Mouse (Mus musculus) layer of hippocampus, adult 9-10 months (tissue): Measurements from ENCODE around the gene Krtap10-4.
"Not testable (repeated sequence)": the region's sequence is repeated elsewhere in the genome, so short reads cannot be mapped to it uniquely, and the experiment has no call there.

Experiments
- DNase-seq: peaks from one replicate; pipeline ENCODE4 v3.0.0; 2022; ENCODE audit warnings: low spot score

The Krtap10-4 gene

GRCm38 (mm10) chr10:77788621-77789020, 38.3 kb downstream of the Krtap10-4 start:
- no peak for DNase-seq

- DNase-seq: not testable (repeated sequence)
Measured at GRCm38 (mm10) chr10:77787876-77788275, 39.0 kb downstream of the Krtap10-4 start, which contains the start of gene Gm7137. TSS of gene Gm7137 (minus strand) at chr10:77788200.

DNA sequence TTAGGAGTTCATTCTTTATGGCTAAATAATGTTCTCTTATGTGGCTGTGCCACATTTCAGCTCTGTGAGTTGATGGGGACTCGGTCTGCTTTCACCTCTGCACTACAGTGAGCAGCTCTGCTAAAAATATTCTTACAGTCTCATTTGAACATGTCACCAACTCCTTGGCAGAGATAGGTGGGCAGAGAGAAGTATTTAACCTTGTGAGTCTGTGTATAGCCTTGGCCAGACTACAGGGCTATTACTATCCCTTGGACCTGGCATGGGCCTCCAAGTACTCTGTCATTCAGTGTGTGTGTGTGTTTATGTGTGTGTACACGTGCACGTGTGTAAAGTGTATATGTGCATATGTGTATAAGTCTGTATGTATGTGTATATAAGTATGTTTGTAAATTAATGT, 43.5 kb downstream of the Krtap10-4 start:
- DNase-seq: not testable (repeated sequence)

- DNase-seq: not testable (repeated sequence)
Measured at GRCm38 (mm10) chr10:77782442-77782841, 44.5 kb downstream of the Krtap10-4 start, which contains the start of gene Gm3250. TSS of gene Gm3250 (minus strand) at chr10:77782542.

GRCm38 (mm10) chr10:77776844-77777243, 50.1 kb downstream of the Krtap10-4 start, which contains the start of gene Gm7138:
TSS of gene Gm7138 (minus strand) at chr10:77776944.
- DNase-seq: not testable (repeated sequence)
